ENCODE assay signal across 10 mouse cellular contexts in genomic region chr9:102836279-102836678, GRCm38 (mm10). TPM values are rescaled to one million over a fixed set of nuclear protein-coding genes. Genes with fewer than 3 reads are reported as not detected.
A peak's percentile ranks its signal among the peaks of the same experiment; 100 is the strongest.
DNase-seq lines count a peak whose midpoint lies in the region; ATAC-seq and TF ChIP-seq lines count a peak whose summit lies in the region.
"Had no signal": no experiment of that assay in that cellular context is flagged by ENCODE, and none has a peak within 500 bp of the region (broad histone marks: within the 10 kb centered on the region; RNA-seq: fewer than 3 reads in every experiment).

No protein-coding gene starts in this region.

- DNase-seq in heart, postnatal 10 days, result no peak
- peak; percentile 37 for DNase-seq in adipocyte (ENCODE audit: low spot score)
- no peak for DNase-seq in hindbrain, embryonic 11.5 days (ENCODE audit: low spot score)
- DNase-seq in liver, postnatal 0 days, result no peak
- no peak for DNase-seq in urinary bladder, postnatal 25 days (ENCODE audit: low spot score)
- DNase-seq in spleen, adult 12 weeks (ENCODE audit: low spot score), result no peak
- no peak for DNase-seq in thymus, postnatal 4 days
- DNase-seq: thymus, adult 2 months had no signal

- no peaks in the 10 kb centered on the region for H3K27me3 ChIP-seq in heart, embryonic 14.5 days (ENCODE audit: control insufficient read depth, insufficient read depth, low read length)
- no peaks in the 10 kb centered on the region for H3K27me3 ChIP-seq in hindbrain, embryonic 11.5 days (ENCODE audit: control insufficient read depth, insufficient read depth, low read length)
- H3K27me3 ChIP-seq in liver, postnatal 0 days (ENCODE audit: insufficient read depth, low read length), result peaks cover 5% of the 10 kb centered on the region; the same call in 1 of the 2 replicates

- no peaks in the 10 kb centered on the region for H3K9me3 ChIP-seq in heart, embryonic 14.5 days (ENCODE audit: control insufficient read depth, low read length)
- H3K9me3 ChIP-seq in hindbrain, embryonic 11.5 days (ENCODE audit: control insufficient read depth, low read length), result no peaks in the 10 kb centered on the region
- H3K9me3 ChIP-seq in liver, postnatal 0 days (ENCODE audit: low read length), result no peaks in the 10 kb centered on the region

- TF ChIP-seq EP300 in liver, postnatal 0 days (IDR thresholded peaks at IDR 0.05; ENCODE audit: low read depth), result no peak

- peak overlapping the region; percentile 74 for H3K4me2 ChIP-seq in heart, embryonic 14.5 days (ENCODE audit: low read length)
- peak overlapping the region; percentile 83 for H3K4me2 ChIP-seq in hindbrain, embryonic 11.5 days (replicated peaks; ENCODE audit: low read depth, low read length)
- H3K4me2 ChIP-seq in liver, postnatal 0 days (ENCODE audit: low read depth, low read length), result peak overlapping the region; percentile 90

- H3K4me3 ChIP-seq in heart, embryonic 14.5 days (ENCODE audit: control insufficient read depth in 1 of 2, insufficient read depth in 1 of 2, low read depth in 1 of 2, low read length in 2 of 2), result peak overlapping the region in 1 of 2 experiments; percentile 95; a peak in 3 of 4 replicates
- peak overlapping the region; percentile 81 for H3K4me3 ChIP-seq in hindbrain, embryonic 11.5 days (ENCODE audit: low read depth, low read length)
- H3K4me3 ChIP-seq in liver, postnatal 0 days (ENCODE audit: low read depth, low read length), result peak overlapping the region; percentile 78

- intact Hi-C loops in heart, postnatal 10 days (cut with DNase I), result no loop called here

- H3K36me3 ChIP-seq in heart, embryonic 14.5 days (ENCODE audit: control insufficient read depth, insufficient read depth, low read length), result no peaks in the 10 kb centered on the region
- no peaks in the 10 kb centered on the region for H3K36me3 ChIP-seq in hindbrain, embryonic 11.5 days (ENCODE audit: control insufficient read depth, insufficient read depth, low read length)
- H3K36me3 ChIP-seq in liver, postnatal 0 days (replicated peaks; ENCODE audit: insufficient read depth, low read length), result no peaks in the 10 kb centered on the region

- no peak for TF ChIP-seq CTCF in liver, postnatal 0 days (IDR thresholded peaks at IDR 0.05; ENCODE audit: low read depth)

- ATAC-seq in heart, embryonic 14.5 days (ENCODE audit: insufficient number of reproducible peaks, insufficient read depth, low FRiP score, low read depth), result no peak
- no peak for ATAC-seq in hindbrain, embryonic 11.5 days (ENCODE audit: low FRiP score)
- ATAC-seq in liver, postnatal 0 days, result no peak
- ATAC-seq: CD4-positive, CD25-positive, alpha-beta regulatory T cell, adult 4 months had no signal

- peaks cover 22 to 38% of the 10 kb centered on the region in 2 experiments for H3K4me1 ChIP-seq in heart, embryonic 14.5 days (ENCODE audit: control insufficient read depth in 2 of 2, insufficient read depth in 2 of 2, low read length in 2 of 2)
- peaks cover 8% of the 10 kb centered on the region for H3K4me1 ChIP-seq in hindbrain, embryonic 11.5 days (replicated peaks; ENCODE audit: control insufficient read depth, insufficient read depth, low read length)
- H3K4me1 ChIP-seq in liver, postnatal 0 days (ENCODE audit: insufficient read depth), result peaks cover 22% of the 10 kb centered on the region

- 59% methylated on average over 9 of the region's 9 CpGs for WGBS in heart, embryonic 14.5 days
- WGBS in hindbrain, embryonic 11.5 days, result 62% methylated on average over 9 of the region's 9 CpGs
- 40% methylated on average over 9 of the region's 9 CpGs for WGBS in liver, postnatal 0 days (ENCODE audit: insufficient replicate concordance)

- H3K9ac ChIP-seq in heart, embryonic 14.5 days (ENCODE audit: low read length), result peak overlapping the region; percentile 97
- H3K9ac ChIP-seq in hindbrain, embryonic 11.5 days (ENCODE audit: low read depth, low read length), result no peak overlapping the region
- H3K9ac ChIP-seq in liver, postnatal 0 days (replicated peaks), result peak overlapping the region; percentile 83; the same call in 1 of the 2 replicates

- H3K27ac ChIP-seq in heart, embryonic 14.5 days (replicated peaks in 1 of 2; ENCODE audit: control insufficient read depth in 1 of 2, insufficient read depth in 1 of 2, low read depth in 2 of 2, low read length in 2 of 2), result no peak overlapping the region
- no peak overlapping the region for H3K27ac ChIP-seq in hindbrain, embryonic 11.5 days (ENCODE audit: low read depth, low read length)
- no peak overlapping the region for H3K27ac ChIP-seq in liver, postnatal 0 days (ENCODE audit: low read depth)

RNA-seq across cellular contexts. Expression of gene Ryk, which starts 1.6 kb away (rescaled TPM):
- polyA plus RNA-seq in heart, embryonic 14.5 days (2014; fragmentation: Nextera tagmentation; extraction: Ambion mirVana), result 28.3 and 43.0 TPM in 2 replicates
- 10 to 100 TPM; 43.9 to 50.9 TPM for total RNA-seq in heart, postnatal 10 days (2021)
- 25.3 and 26.5 TPM in 2 replicates for polyA plus RNA-seq in hindbrain, embryonic 11.5 days (2014; fragmentation: Nextera tagmentation; extraction: Ambion mirVana)
- 4.7 and 8.2 TPM in 2 replicates for polyA plus RNA-seq in liver, postnatal 0 days (2015; fragmentation: Nextera tagmentation; extraction: Ambion mirVana)
